Mouse (Mus musculus) midbrain, embryonic 16.5 days (tissue): Measurements from ENCODE around the gene Polg. TPM values are rescaled to one million over a fixed set of nuclear protein-coding genes. Genes with fewer than 3 reads are reported as not detected.

Experiments
- ATAC-seq: fragments of 200-750 bp; cut with Nextera tagmentation; 2 replicates; pipeline ENCODE4 v1.8.0; 2017; ENCODE audit warnings: moderate TSS enrichment
- H3K27ac ChIP-seq: fragments of 300-500 bp; sonication (generic); 2 replicates; pipeline ENCODE4 v1.5.1; 2014; ENCODE audit warnings: mild to moderate bottlenecking, low read length, mixed read lengths
- H3K27me3 ChIP-seq: fragments of 300-500 bp; sonication (generic); 2 replicates; pipeline ENCODE4 v1.6.1; 2014; ENCODE audit warnings: low read depth, low read length, mixed read lengths; ENCODE audit not compliant: control insufficient read depth, insufficient read depth
- H3K36me3 ChIP-seq: fragments of 300-500 bp; sonication (generic); 2 replicates; pipeline ENCODE4 v1.6.1; 2014; ENCODE audit warnings: mild to moderate bottlenecking, low read length, moderate library complexity, mixed read lengths; ENCODE audit not compliant: control insufficient read depth, insufficient read depth
- H3K4me1 ChIP-seq: fragments of 300-500 bp; sonication (generic); 2 replicates; pipeline ENCODE4 v1.6.1; 2014; ENCODE audit warnings: mild to moderate bottlenecking, low read length, mixed read lengths; ENCODE audit not compliant: control insufficient read depth, insufficient read depth
- H3K4me2 ChIP-seq: fragments of 300-500 bp; sonication (generic); 2 replicates; pipeline ENCODE4 v1.6.1; 2014; ENCODE audit warnings: mild to moderate bottlenecking, low read length, mixed read lengths
- H3K4me3 ChIP-seq: fragments of 300-500 bp; sonication (generic); 2 replicates; pipeline ENCODE4 v1.5.1; 2014; ENCODE audit warnings: low read depth, mild to moderate bottlenecking, low read length, moderate library complexity, mixed read lengths
- H3K9ac ChIP-seq: fragments of 300-500 bp; sonication (generic); 2 replicates; pipeline ENCODE4 v1.6.1; 2014; ENCODE audit warnings: low read depth, low read length, mixed read lengths
- H3K9me3 ChIP-seq: fragments of 300-500 bp; sonication (generic); replicated peaks from 2 replicates; pipeline ENCODE4 v1.6.1; 2014; ENCODE audit warnings: mild to moderate bottlenecking, low read length, mixed read lengths; ENCODE audit not compliant: control insufficient read depth, poor library complexity, severe bottlenecking
- WGBS: fragments of 180-500 bp; shearing (Covaris S2); extraction: QIAGEN DNeasy Blood & Tissue Kit; methylation state at CpG from one replicate; pipeline ENCODE4 v1.1.7; 2014; 5-methylcytosine and 5-hydroxymethylcytosine counted together
- microRNA-seq: library from miRNA; unstranded; fragments of <30 nt; microRNA quantifications from one replicate; pipeline ENCODE4, GENCODE M21; 2017
- polyA plus RNA-seq: library from polyadenylated mRNA; unstranded; fragments of >200 nt; fragmentation: Nextera tagmentation; extraction: Ambion mirVana; gene quantifications from 2 replicates; pipeline ENCODE4 v1.2.1, GENCODE M21; 2015

The Polg gene
- polyA plus RNA-seq, 1 experiment from 2014 or later = 22.0 TPM

DNA sequence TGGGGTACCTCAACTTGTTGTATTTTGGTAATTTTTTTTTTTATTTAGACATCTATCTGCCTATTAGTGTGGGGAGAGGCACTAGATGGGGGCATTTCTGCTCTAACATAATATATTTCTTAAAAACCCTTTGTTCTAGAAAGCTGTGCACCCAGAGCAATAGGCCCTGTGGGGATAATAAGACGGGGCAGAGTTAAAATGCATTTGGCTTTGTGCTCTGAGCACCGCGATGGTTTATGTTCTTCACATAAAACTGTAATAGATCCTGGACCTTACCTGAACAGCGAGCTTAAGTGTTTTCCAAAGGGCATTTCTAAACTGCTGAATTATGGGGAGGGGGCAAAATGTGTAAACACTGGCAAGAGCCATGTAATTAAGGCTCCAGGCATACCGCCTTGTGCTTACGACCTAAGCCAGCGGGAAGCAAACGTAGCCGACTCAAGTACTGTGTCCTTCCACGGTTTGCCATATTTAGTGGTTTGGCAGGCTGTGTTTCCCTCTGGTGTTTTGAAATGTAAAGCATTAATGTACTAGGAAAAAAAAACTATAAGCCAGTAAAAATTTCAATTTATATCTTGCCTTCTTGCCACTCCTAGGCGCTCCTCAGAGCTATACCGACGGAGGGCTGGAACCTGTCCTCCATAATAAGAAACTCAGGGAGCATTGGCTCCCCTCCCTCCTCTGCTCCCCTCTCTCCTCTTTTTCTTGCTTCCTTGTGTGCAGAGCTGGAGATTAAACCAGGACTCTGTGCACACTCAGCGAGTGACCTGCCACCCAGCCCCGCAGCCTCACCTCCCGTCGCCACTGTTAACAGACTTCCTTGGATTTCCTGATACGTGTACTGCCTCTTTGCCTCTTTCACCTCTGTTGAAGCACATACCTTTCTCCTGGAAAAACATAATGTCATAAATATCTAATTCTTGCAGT, 51.5 kb downstream of the Polg start:
- Histone ChIP-seq H3K27me3 (no peaks in the 10 kb centered on the region), H3K4me1 (no peaks in the 10 kb centered on the region), H3K4me2 (no peak overlapping the region), H3K36me3 (no peaks in the 10 kb centered on the region), H3K9ac (no peak overlapping the region), H3K4me3 (no peak overlapping the region), H3K27ac (no peak overlapping the region), H3K9me3 (no peaks in the 10 kb centered on the region)
- ATAC-seq = no peak
- WGBS = 84% methylated on average over 18 of the region's 18 CpGs

DNA sequence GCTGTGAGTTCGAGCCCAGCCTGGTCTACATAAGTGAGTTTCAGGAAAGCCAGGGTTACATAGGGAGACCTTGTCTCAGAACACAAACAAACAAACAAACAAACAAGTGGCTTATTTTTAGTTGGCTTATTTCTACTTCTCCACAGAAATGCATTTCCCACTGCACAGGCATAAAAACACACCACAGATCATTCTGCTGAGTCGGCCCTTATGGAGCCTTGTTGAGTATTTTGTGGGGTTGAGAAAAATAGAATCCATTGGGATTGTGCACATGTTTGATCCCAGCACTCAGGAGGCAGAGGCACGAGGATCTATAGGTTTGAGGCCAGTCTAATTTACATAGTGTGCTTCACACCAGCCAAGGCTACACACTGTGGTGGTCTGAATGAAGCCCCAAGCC, 65.9 kb downstream of the Polg start:
- ATAC-seq = no peak
- Histone ChIP-seq H3K4me2 (no peak overlapping the region), H3K36me3 (no peaks in the 10 kb centered on the region), H3K4me1 (no peaks in the 10 kb centered on the region), H3K27ac (no peak overlapping the region), H3K9me3 (no peaks in the 10 kb centered on the region), H3K4me3 (no peak overlapping the region), H3K9ac (no peak overlapping the region), H3K27me3 (no peaks in the 10 kb centered on the region)
- 84% methylated on average over 3 of the region's 3 CpGs for WGBS

DNA sequence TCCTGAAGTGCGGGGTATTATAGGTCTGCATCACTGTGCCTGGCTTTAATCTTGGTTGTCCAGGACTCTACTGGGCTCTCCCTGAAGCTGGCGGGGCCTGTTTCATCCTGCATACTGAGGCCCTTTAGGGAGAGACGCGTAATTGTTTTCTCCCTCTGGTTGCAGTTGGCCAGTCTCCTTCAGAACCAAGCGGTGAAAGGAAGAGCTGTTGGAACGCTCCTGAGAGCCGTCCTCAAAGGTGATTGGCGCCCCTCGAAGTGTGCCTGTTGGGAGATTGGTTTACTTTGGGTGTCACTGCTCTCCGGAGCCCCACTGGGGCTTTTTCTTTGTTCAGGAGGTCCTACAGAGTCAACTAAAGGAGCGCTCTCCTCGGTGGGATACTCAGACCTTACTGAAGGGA, 67.2 kb downstream of the Polg start:
- no peak overlapping the region for H3K4me3 ChIP-seq
- H3K4me1 ChIP-seq = no peaks in the 10 kb centered on the region
- H3K27me3 ChIP-seq = no peaks in the 10 kb centered on the region
- H3K9me3 ChIP-seq = no peaks in the 10 kb centered on the region
- no peak for ATAC-seq
- H3K27ac ChIP-seq = no peak overlapping the region
- no peaks in the 10 kb centered on the region for H3K36me3 ChIP-seq
- 69% methylated on average over 12 of the region's 12 CpGs for WGBS
- no peak overlapping the region for H3K9ac ChIP-seq
- no peak overlapping the region for H3K4me2 ChIP-seq

DNA sequence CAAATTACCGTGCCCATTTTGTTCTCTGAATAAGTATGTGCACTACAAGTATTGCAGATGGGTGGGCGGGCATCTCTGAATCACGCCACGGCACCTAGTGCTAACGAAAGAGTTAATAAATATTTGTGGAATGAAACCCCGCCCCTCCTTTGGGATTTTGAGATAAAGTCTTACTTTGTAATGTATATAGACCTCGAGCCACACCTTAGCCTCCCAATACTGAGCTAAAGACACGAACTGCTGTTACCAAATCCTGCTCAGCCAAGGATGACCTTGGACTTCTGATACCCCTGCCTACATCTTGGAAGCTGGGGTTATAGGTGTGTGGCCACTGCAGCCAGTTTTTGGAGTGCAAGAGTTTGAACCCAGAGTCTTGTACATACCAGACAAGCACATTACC, 67.7 kb downstream of the Polg start:
- Histone ChIP-seq H3K27ac (no peak overlapping the region), H3K36me3 (no peaks in the 10 kb centered on the region), H3K4me2 (no peak overlapping the region), H3K9ac (no peak overlapping the region), H3K4me1 (no peaks in the 10 kb centered on the region), H3K9me3 (no peaks in the 10 kb centered on the region), H3K4me3 (no peak overlapping the region), H3K27me3 (no peaks in the 10 kb centered on the region)
- WGBS = 93% methylated on average over 8 of the region's 8 CpGs
- ATAC-seq = no peak

DNA sequence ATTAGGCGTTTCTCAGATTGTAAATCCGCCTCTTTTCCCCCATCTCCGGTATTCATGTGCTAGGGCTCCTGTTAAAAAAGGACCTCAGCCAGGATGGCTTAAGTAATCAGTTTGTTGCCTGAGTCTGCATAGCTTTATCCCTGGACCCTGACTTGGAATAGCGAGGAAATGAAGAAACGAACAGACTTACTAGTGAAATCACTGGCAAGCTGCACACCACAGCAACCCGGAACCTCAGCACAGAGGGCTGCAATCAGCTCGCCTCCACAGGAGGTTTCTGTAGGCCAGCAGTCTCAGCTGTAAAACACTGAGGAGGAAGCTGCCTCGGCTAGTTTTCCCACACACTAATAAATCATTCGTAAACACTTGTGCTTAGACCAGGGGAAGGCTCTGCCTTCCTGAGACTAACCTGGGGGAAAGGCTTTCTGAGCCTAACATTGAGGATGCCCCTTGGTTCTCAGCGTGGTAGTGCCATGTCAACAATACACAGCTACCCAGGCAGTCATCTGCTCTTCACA, 68.7 kb downstream of the Polg start:
- Histone ChIP-seq H3K27ac (no peak overlapping the region), H3K4me1 (peaks cover 3% of the 10 kb centered on the region), H3K27me3 (no peaks in the 10 kb centered on the region), H3K4me3 (no peak overlapping the region), H3K9ac (no peak overlapping the region), H3K36me3 (no peaks in the 10 kb centered on the region), H3K4me2 (no peak overlapping the region), H3K9me3 (no peaks in the 10 kb centered on the region)
- no peak for ATAC-seq
- 87% methylated on average over 10 of the region's 10 CpGs for WGBS

Small RNA genes lying within 50 kb of the gene (microRNA-seq; reads per million reads assigned to microRNA genes)
- 386 reads per million, percentile 68 among the genes with 10 or more reads in this experiment for gene Mir9-3

Other genes starting within 250 kb of the Polg start
- 18.7 and 19.3 TPM in 2 replicates for gene Abhd2, start 193.2 kb downstream of the Polg start, polyA plus RNA-seq
- gene Rlbp1, start 79.3 kb downstream of the Polg start, polyA plus RNA-seq = 15.0 and 17.1 TPM in 2 replicates
- 1.7 and 1.9 TPM in 2 replicates for gene Fanci, start 74.4 kb downstream of the Polg start, polyA plus RNA-seq
- 2.3 and 4.3 TPM in 2 replicates for gene Rhcg, start 151.3 kb upstream of the Polg start, polyA plus RNA-seq
- gene Ticrr, start 193.8 kb upstream of the Polg start, polyA plus RNA-seq = 0.87 and 0.92 TPM in 2 replicates
- 1.3 and 1.9 TPM in 2 replicates for gene Kif7, start 249.4 kb upstream of the Polg start, polyA plus RNA-seq